Mouse (Mus musculus) stomach, postnatal 0 days (tissue): ENCODE data around the gene Sbds. TPM values are rescaled to one million over a fixed set of nuclear protein-coding genes. Genes with fewer than 3 reads are reported as not detected.

Experiments
- ATAC-seq: fragments of 200-750 bp; cut with Nextera tagmentation; 2 replicates; pipeline ENCODE4 v1.8.0; 2017; ENCODE audit not compliant: low FRiP score, low TSS enrichment
- DNase-seq: peaks from one replicate; pipeline ENCODE4 v3.0.0-alpha.2; 2016; ENCODE audit warnings: low spot score
- H3K27ac ChIP-seq: fragments of 300-500 bp; sonication (generic); replicated peaks from 2 replicates; pipeline ENCODE4 v1.5.1; 2014; ENCODE audit warnings: mild to moderate bottlenecking, control low read depth
- H3K27me3 ChIP-seq: fragments of 300-500 bp; sonication (generic); 2 replicates; pipeline ENCODE4 v1.6.1; 2014; ENCODE audit warnings: low read length; ENCODE audit not compliant: control insufficient read depth, insufficient read depth
- H3K36me3 ChIP-seq: fragments of 300-500 bp; sonication (generic); 2 replicates; pipeline ENCODE4 v1.6.1; 2014; ENCODE audit warnings: low read length, mixed read lengths; ENCODE audit not compliant: control insufficient read depth, insufficient read depth
- H3K4me1 ChIP-seq: fragments of 300-500 bp; sonication (generic); replicated peaks from 2 replicates; pipeline ENCODE4 v1.6.1; 2014; ENCODE audit warnings: antibody characterized with exemption; ENCODE audit not compliant: control insufficient read depth, insufficient read depth
- H3K4me2 ChIP-seq: fragments of 300-500 bp; sonication (generic); replicated peaks from 2 replicates; pipeline ENCODE4 v1.6.1; 2014; ENCODE audit warnings: low read depth, mild to moderate bottlenecking, control low read depth, moderate library complexity
- H3K4me3 ChIP-seq: fragments of 300-500 bp; sonication (generic); 2 replicates; pipeline ENCODE4 v1.5.1; 2014; ENCODE audit warnings: low read depth, low read length, control low read depth
- H3K9ac ChIP-seq: fragments of 300-500 bp; sonication (generic); 2 replicates; pipeline ENCODE4 v1.6.1; 2014; ENCODE audit warnings: mild to moderate bottlenecking, low read length, control low read depth, mixed read lengths
- H3K9me3 ChIP-seq: fragments of 300-500 bp; sonication (generic); 2 replicates; pipeline ENCODE4 v1.6.1; 2016; ENCODE audit warnings: low read length; ENCODE audit not compliant: control insufficient read depth
- CTCF ChIP-seq: IDR thresholded peaks from 2 replicates; pipeline ENCODE4 v1.5.1; 2016; ENCODE audit warnings: antibody characterized with exemption, low read depth, mild to moderate bottlenecking, moderate library complexity
- EP300 ChIP-seq: optimal IDR thresholded peaks from 2 replicates; pipeline ENCODE3; 2016; ENCODE audit warnings: antibody characterized with exemption
- WGBS: fragments of 180-500 bp; shearing (Covaris S2); extraction: QIAGEN DNeasy Blood & Tissue Kit; methylation state at CpG from one replicate; pipeline ENCODE4 v1.1.7; 2014; 5-methylcytosine and 5-hydroxymethylcytosine counted together
- polyA plus RNA-seq: library from polyadenylated mRNA; unstranded; fragments of >200 nt; fragmentation: Nextera tagmentation; extraction: Ambion mirVana; gene quantifications from 2 replicates; pipeline ENCODE4 v1.2.1, GENCODE M21; 2015

Sbds gene
- polyA plus RNA-seq, 1 experiment from 2014 or later, result 76.2 TPM

GRCm38 (mm10) chr5:130278011-130278472 lies 22.7 kb upstream of the Sbds start:
- no peaks in the 10 kb centered on the region for H3K9me3 ChIP-seq
- no peak for DNase-seq
- ATAC-seq, result no peak
- 77% methylated on average over 7 of the region's 7 CpGs for WGBS
- no peaks in the 10 kb centered on the region for H3K4me1 ChIP-seq
- no peaks in the 10 kb centered on the region for H3K27me3 ChIP-seq
- TF ChIP-seq CTCF, result no peak
- no peak for TF ChIP-seq EP300
- no peak overlapping the region for H3K4me3 ChIP-seq
- no peak overlapping the region for H3K9ac ChIP-seq
- no peak overlapping the region for H3K4me2 ChIP-seq
- no peak overlapping the region for H3K27ac ChIP-seq
- peaks cover 10% of the 10 kb centered on the region for H3K36me3 ChIP-seq

DNA sequence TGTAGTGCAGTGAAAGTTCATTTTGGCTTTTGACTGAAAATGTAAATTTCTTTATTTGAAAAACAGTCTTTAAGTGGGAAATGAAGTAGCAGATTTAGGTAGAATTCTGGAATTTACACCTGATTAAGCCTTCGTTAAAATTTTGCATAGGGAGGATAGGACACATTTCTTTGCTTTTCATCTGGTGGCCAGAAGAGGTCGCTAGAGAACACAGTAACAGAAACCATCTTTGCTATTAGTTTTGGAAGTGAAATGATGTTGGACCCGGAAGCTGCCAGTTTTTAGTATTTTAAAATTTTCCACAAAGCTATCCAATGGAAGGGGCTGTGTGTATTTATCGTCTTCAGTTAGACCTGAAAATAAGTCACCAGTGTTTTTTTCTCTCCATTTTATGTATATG lies 20.2 kb upstream of the Sbds start:
- no peak overlapping the region for H3K4me3 ChIP-seq
- no peak for TF ChIP-seq EP300
- peak; percentile 84 for TF ChIP-seq CTCF
- H3K27me3 ChIP-seq, result no peaks in the 10 kb centered on the region
- H3K9ac ChIP-seq, result no peak overlapping the region
- ATAC-seq, result no peak
- 0 out of 2 replicates have a peak, but pooled peaks cover 3% of the 10 kb centered on the region for H3K36me3 ChIP-seq
- no peak overlapping the region for H3K4me2 ChIP-seq
- no peaks in the 10 kb centered on the region for H3K9me3 ChIP-seq
- no peak for DNase-seq
- WGBS, result 48% methylated on average over 4 of the region's 4 CpGs
- no peaks in the 10 kb centered on the region for H3K4me1 ChIP-seq
- no peak overlapping the region for H3K27ac ChIP-seq

DNA sequence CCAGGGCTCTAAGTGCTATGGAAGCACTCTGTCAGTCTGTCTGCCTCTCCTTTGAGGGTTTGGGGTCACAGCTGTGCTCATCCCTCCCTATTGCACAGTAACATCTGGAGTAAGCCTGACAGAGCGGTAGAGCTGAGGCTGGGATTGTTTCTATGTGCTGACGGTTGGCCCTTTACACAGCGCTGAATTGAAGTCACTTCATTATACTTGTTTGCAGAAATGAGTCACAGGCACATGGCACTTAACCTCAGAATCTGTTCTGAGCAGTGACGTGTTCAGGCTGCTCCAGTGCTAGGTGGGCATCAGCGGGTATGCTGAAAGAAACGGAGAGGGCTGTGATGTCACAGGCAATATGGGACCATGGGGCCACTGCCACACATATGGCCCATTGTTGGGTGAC lies 17.7 kb upstream of the Sbds start:
- TF ChIP-seq CTCF (no peak), EP300 (no peak)
- no peak overlapping the region for H3K4me3 ChIP-seq
- H3K9me3 ChIP-seq, result no peaks in the 10 kb centered on the region
- DNase-seq (peak; percentile 33), ATAC-seq (peak; percentile 83)
- 0 out of 2 replicates have a peak, but pooled peaks cover 3% of the 10 kb centered on the region for H3K36me3 ChIP-seq
- no peak overlapping the region for H3K4me2 ChIP-seq
- H3K27ac ChIP-seq, result no peak overlapping the region
- WGBS, result 53% methylated on average over 6 of the region's 6 CpGs
- H3K9ac ChIP-seq, result no peak overlapping the region
- no peaks in the 10 kb centered on the region for H3K4me1 ChIP-seq
- no peaks in the 10 kb centered on the region for H3K27me3 ChIP-seq

GRCm38 (mm10) chr5:130272344-130272743 lies 17.0 kb upstream of the Sbds start:
- H3K9ac ChIP-seq, result no peak overlapping the region
- DNase-seq, result no peak
- H3K27ac ChIP-seq, result no peak overlapping the region
- H3K4me1 ChIP-seq, result no peaks in the 10 kb centered on the region
- WGBS, result 100% methylated on average over 1 of the region's 1 CpGs
- no peak overlapping the region for H3K4me2 ChIP-seq
- H3K9me3 ChIP-seq, result no peaks in the 10 kb centered on the region
- ATAC-seq, result no peak
- H3K27me3 ChIP-seq, result no peaks in the 10 kb centered on the region
- no peak overlapping the region for H3K4me3 ChIP-seq
- TF ChIP-seq CTCF, result peak; percentile 56
- TF ChIP-seq EP300, result no peak
- H3K36me3 ChIP-seq, result peaks cover 7% of the 10 kb centered on the region; the same call in 1 of the 2 replicates

GRCm38 (mm10) chr5:130268976-130269375 lies 13.6 kb upstream of the Sbds start:
- Histone ChIP-seq H3K4me2 (no peak overlapping the region), H3K9me3 (no peaks in the 10 kb centered on the region), H3K27me3 (no peaks in the 10 kb centered on the region), H3K36me3 (peaks cover 13% of the 10 kb centered on the region; the same call in 1 of the 2 replicates), H3K4me1 (no peaks in the 10 kb centered on the region), H3K27ac (no peak overlapping the region), H3K9ac (no peak overlapping the region), H3K4me3 (no peak overlapping the region)
- 70% methylated on average over 11 of the region's 11 CpGs for WGBS
- ATAC-seq (no peak), DNase-seq (no peak)
- TF ChIP-seq EP300, result no peak
- no peak for TF ChIP-seq CTCF

- no peak overlapping the region for H3K27ac ChIP-seq
- H3K9ac ChIP-seq, result no peak overlapping the region
- no peaks in the 10 kb centered on the region for H3K9me3 ChIP-seq
- ATAC-seq (no peak), DNase-seq (peak; percentile 33)
- peaks cover 13% of the 10 kb centered on the region; the same call in 1 of the 2 replicates for H3K36me3 ChIP-seq
- WGBS, result 74% methylated on average over 1 of the region's 1 CpGs
- no peaks in the 10 kb centered on the region for H3K27me3 ChIP-seq
- H3K4me3 ChIP-seq, result no peak overlapping the region
- no peaks in the 10 kb centered on the region for H3K4me1 ChIP-seq
- H3K4me2 ChIP-seq, result no peak overlapping the region
- no peak for TF ChIP-seq EP300
- TF ChIP-seq CTCF, result peak; percentile 75
Measured at GRCm38 (mm10) chr5:130267316-130267715, 12.0 kb upstream of the Sbds start.
